Mouse (Mus musculus): ENCODE measurements around the gene Trpm1.

- TF ChIP-seq CTCF (IDR thresholded peaks at IDR 0.05; ENCODE audit: low read depth), result no peak
- TF ChIP-seq EP300 (IDR thresholded peaks at IDR 0.05; ENCODE audit: low read depth), result no peak
Measured at GRCm38 (mm10) chr7:64163086-64163485, 9.5 kb downstream of the Trpm1 start.
